7 mouse cellular contexts compared by ENCODE assay signal in genomic region chr13:60033116-60033515, GRCm38 (mm10).
"Had no signal": no experiment of that assay in that cellular context is flagged by ENCODE, and none has a peak within 500 bp of the region (broad histone marks: within the 10 kb centered on the region; RNA-seq: fewer than 3 reads in every experiment).

No protein-coding gene starts in this region.

- DNase-seq: kidney, postnatal 10 days; liver, embryonic 13.5 days; liver, postnatal 0 days; lung, postnatal 14 days; retina, postnatal 1 day; thymus, adult 2 months; thymus, postnatal 25 days had no signal
